Mouse (Mus musculus) left cerebral cortex, postnatal 10 days (tissue): ENCODE data around the gene Foxk1. TPM values are rescaled to one million over a fixed set of nuclear protein-coding genes. Genes with fewer than 3 reads are reported as not detected.

Experiments
- DNase-seq, 2 experiments: peaks; one replicate each; pipeline ENCODE4 v3.0.0; 2021 to 2022; ENCODE audit warnings: low spot score in 2 of 2, mixed read lengths in 1 of 2; ENCODE audit errors: extremely low spot score in 1 of 2
- intact Hi-C: fragments of 180-260 bp; cut with DNase I; formaldehyde crosslinking; loops from one replicate; pipeline ENCODE4 v1.15.1; 2025
- total RNA-seq, 2 experiments: library from RNA; stranded (reverse); gene quantifications; 2 replicates each; pipeline ENCODE4 v1.2.3; 2021

Gene Foxk1
- total RNA-seq, 2 experiments from 2014 or later = 38.2 to 40.0 TPM

DNA sequence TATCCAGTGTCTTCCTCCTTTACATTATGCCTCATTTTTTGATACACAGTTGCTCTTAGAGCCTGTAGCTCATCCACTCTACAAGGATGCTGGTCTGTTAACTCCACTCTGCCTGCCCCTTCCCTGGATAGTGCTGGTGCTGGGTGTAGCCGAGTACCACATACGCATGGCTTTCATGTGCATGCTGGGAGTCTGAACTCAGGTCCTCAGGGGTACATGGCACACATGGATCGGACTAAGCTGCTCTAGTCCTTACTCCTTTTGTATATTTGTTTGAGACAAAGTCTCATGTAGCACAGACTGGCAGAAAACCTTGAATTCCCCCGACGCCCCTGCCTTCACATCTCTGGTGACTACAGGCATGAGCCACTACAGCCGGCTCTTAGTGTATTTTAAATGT, 15.0 kb upstream of the Foxk1 start:
- DNase-seq = no peak
- intact Hi-C loops = no loop called here

DNA sequence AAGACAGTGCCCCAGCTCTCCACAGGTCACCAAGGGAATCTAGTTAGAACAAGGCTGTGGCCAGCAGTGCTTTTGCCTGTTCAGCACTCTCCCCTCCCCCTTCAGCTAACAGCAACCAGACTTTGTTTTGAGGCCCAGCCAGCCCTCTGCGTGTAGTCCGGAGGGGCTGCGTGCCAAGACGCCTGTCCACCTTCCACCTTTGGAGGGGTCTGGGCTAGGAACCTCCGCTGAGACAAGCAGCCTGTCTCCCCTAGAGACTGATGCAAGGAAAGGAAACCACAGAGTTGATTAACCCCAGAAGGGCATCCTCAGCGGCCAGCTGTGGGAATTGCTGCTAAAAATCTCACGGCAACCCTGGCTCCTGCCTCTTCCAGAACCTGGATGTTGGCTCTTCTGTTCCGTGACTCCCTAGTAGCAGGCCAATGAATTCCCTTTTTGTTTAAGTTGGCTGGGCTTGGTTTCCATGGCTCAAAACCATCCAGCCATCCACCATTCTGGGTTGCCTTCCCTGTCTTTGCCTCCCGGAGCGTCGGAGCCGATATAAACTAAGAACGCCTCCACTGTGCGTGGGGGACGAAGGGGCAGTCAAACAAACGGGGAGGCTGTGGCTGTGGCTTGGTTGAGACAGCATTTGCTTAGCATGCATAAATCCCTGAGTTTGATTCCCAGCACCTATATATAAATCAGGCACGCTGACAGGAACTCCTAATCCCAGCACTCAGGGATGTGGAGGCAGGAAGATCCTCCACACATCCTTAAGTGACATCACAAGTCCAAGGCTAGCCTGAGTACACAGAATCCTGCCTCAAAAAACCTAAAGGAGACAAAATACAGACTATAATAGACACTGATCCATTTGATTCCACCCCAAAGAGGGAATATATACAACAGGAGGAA, 14.3 kb upstream of the Foxk1 start:
- intact Hi-C loops = no loop called here
- peak in 1 of 2 experiments; percentile 85 for DNase-seq

DNA sequence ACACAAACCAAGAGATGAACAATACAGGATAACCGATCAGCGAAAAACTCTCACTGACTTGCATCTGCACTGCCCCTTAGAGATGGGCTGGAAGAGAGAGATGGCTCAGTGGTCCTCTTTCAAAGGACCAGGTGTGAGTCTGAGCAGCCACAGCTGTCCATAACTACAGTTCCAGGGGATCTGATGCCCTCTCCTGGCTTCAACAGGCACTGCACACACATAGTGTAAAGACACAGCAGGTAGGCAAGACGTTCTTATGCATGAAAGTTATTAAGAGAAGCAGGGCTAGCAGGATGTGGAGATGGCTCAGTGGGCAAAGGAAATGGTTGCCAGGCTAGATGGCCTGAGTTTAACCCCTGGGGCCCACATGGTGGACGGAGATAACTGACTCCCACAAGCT, 13.6 kb upstream of the Foxk1 start:
- DNase-seq = no peak
- intact Hi-C loops = no loop called here

DNA sequence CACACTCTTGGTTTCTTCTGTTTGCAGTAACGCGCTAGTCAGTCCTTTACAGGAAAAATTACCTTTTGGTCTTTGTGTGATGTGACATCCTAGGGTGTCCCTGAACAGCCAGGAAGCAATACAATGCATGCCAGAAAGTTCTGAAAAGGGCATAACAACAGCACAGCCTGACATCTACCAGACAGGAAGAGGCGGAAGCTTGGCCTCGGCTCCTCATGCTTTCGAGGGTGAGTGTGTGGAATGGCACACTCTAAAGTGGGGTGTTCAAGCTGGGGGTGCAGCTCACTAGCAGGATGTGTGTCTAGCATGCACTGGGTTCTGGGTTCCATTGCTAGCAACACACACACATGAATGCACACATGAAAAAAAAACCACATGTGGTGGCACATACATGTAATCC, 9.6 kb upstream of the Foxk1 start:
- intact Hi-C loops = no loop called here
- DNase-seq = no peak

DNA sequence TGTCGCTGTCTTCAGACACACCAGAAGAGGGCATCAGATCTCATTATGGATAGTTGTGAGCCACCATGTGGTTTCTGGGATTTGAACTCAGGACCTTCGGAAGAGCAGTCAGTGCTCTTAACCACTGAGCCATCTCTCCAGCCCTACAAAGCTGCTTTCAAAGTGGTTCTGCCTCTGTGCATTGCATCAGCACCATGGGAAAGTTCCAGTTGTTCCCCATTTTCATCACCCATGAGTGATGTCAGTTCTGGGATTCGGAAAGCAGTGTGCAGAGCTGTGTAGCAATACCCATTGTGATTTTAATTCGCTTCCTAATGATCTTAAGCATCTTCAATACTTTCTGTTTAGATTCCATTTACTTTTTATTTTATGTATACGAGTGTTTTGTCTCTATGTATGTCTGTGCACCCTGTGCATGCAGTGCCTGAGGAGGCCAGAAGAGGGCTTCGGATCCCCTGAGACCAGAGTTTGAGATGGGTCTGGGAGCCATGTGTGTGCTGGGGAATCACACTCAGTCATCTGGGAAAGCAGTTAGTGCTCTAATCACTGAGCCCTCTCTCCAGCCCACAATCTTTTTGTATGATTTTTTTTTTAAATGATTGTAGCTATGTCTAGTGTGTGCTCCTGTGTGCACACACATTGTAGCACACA, 6.6 kb upstream of the Foxk1 start:
- intact Hi-C loops = no loop called here

DNA sequence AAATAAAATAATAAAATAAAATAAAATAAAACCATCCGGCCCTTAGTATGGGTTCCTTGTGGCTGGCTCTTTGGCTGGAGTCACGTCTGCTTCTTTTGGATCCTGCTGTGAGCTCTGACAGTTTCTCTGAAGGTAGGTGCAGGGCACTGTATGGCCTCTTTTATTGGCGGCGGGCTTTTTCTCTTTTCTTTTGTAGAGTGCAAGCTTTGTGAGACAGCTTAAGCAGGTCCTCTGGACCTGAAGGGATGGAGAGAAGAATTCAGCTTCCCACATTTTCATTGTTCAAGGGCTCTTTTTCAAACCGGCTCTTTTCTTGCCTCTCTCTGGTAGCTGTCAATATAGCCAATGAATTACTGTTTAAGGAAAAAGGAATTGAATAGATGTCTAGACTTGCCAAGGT, 5.4 kb upstream of the Foxk1 start:
- intact Hi-C loops = no loop called here

More for the DNA sequence above, 6.6 kb upstream of the Foxk1 start:
- no peak for DNase-seq

DNA sequence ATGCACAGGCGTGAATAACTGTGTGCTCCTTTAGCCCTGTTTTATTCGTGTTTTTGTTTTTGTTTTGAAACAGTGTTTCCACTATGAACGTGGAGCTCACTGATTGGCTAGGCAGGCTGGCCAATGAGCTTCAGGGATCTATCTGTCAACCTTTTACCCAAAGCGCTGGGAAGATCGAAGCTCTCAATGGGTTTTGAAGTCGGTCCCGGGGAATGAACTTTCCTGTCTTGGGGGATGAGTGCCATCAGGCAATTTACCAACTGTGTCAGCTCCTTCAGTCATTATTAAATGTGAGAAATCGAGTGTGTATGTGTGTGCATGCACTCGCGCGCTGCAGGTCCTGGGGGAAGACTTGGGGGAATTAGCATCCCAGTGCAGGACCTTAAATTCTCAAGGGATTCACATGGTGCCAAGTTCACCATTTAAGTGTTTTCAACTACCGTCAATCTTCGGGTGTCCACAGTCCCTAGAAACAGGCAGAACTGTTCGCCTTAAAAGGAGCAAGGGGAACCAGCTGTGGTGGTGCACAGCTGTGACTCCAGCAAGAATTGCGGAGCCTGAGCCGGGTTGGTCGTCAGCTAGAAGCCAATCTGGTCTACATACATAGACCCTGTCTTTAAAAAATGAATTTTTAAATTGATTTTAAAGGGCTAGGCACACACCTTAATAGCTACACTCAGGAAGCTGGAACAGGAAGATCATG, 965 bp upstream of the Foxk1 start:
- no peak for DNase-seq
- intact Hi-C loops = loop anchor here (5.0 kb wide), 1 partner anchor 47 kb away; no protein-coding TSS in a partner anchor

More for the DNA sequence above, 5.4 kb upstream of the Foxk1 start:
- no peak for DNase-seq

DNA sequence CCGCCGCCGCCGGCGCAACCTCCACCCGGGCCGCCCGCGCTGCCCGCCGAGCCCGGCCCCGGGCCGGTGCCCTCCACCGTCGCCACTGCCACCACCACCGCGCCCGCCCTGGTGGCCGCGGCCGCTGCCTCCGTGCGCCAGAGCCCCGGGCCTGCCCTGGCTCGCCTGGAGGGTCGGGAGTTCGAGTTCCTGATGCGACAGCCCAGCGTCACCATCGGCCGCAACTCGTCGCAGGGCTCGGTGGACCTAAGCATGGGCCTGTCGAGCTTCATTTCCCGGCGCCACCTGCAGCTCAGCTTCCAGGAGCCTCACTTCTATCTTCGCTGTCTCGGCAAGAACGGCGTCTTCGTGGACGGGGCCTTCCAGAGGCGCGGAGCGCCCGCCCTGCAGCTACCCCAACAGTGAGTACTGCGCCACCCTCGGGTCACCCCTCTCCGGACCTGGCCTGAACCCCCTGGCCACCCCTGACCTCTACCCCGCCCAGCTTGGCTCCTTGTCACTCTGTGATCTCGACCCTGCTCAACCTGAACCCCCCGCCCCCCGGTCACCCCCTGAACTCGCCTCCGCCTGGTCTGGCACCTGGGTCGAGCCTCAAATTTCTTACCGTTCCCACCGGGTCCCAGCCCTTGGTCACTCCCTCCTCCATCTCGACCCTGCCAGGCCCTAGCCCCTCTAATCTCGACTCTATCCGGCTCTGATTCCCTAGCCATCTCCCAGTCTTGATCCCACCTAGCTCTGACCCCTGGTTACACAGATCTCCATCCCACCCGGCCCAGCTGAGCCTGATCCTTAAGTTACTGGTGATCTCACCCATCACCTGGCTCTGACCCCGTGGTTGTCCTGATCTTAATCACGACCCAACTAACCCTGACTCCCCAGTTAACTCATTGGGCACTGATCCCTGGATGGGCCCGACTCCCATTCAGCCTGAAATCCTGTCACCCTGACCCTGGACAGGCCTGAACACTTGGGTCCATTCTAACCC, 636 bp downstream of the Foxk1 start:
- DNase-seq = peak in 1 of 2 experiments; percentile 70
- intact Hi-C loops = loop anchor here (2.0 to 5.0 kb wide), 2 partner anchors 35 to 45 kb away; no protein-coding TSS in a partner anchor

DNA sequence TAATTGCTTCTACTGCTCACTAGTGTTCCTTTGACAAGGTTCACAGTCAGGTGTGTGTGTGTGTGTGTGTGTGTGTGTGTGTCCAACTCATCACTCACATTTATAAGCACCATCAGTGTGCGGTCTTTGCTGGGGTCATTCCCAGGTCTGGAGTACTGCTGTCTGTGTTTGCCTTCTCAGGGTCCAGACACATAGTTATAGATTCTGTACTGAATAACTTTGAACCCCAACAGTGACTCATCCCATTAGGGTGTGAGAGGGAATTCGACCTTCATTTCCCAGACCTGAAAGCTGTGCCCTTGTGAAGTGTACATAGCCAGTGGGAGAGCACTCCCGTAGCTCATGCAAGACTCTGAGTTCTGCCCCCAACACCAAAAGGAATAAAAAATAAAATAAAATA, 2.4 kb downstream of the Foxk1 start:
- DNase-seq = no peak
- intact Hi-C loops = loop anchor here (2.0 to 5.0 kb wide), 2 partner anchors 37 to 44 kb away; no protein-coding TSS in a partner anchor

DNA sequence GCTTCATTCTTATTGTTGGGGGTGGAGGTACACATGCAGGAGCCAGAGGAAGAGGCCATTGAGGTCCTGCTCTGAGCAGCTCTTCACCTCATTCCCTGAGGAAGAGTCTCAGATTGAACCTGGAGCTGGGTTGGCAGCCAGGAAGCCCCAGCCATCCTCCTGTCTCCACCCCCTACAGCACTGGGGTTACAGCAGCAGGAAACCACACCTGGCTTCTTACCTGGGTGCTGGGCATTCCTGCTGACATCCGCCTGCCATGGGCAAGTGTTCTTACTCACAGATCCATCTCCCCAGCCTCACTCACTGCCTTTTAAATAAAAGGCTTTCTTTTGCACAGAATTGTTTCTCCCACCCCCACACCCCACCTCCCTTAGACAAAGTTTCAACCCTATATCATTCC, 3.0 kb downstream of the Foxk1 start:
- intact Hi-C loops = loop anchor here (5.0 kb wide), 1 partner anchor 43 kb away; no protein-coding TSS in a partner anchor
- DNase-seq = no peak

DNA sequence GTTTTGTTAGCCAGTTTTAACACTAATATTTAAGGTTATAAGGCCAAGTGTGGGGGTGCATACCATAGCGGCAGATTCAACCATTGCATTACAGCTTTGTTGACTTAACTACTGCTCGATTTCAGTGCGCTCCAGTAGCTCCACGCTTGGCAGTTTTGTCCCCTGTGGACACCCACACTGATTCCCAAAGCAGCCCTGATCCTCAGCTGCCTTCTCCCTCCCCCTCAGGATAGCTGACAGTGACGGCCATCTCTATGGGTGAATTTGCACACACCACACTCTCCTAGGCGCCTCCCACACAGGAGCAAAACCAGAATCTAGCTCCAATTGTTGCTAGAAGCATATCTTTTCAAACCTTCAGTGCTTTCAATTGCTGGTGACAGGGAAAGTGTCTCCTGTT, 4.1 kb downstream of the Foxk1 start:
- peak in 1 of 2 experiments; percentile 46 for DNase-seq
- intact Hi-C loops = no loop called here

DNA sequence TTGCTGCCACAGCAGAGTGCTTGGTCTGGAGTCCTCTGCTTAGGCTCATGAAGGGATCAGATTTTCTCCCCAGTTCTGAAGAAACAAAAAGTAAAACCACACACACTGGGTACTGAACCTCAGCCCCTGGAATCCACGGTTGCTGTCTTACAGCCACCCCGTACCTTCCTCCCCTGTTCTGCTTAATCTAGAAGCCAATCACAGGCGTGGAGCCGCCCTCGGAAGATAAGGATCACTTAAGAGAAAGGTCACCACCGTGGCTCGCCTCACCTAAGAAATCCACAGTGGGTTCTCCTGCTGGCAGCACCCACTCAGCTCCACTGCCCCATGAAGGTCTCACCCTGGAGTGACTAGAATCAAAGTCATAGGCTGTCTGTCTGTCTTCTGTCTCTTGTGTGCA, 5.1 kb downstream of the Foxk1 start:
- no peak for DNase-seq
- intact Hi-C loops = no loop called here

DNA sequence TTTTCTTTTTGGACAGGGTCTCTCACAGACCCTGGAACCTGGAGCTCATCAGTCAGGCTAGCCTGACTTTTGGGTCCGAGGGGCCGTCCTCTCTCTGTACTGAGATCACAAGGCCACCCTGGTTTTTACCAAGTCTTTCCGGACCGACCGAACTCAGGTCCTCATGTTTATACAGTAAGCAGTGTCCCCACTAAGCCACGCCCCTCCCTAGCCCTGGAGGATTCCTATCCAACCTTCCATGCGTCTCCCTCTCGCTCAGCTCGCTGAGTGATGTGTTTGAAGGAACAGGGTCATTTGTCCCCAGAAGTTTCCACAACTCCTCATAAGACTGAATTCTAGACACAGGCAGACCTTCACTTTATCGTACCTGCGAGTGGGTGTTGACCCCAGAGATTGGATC, 5.6 kb downstream of the Foxk1 start:
- no peak for DNase-seq
- intact Hi-C loops = no loop called here

DNA sequence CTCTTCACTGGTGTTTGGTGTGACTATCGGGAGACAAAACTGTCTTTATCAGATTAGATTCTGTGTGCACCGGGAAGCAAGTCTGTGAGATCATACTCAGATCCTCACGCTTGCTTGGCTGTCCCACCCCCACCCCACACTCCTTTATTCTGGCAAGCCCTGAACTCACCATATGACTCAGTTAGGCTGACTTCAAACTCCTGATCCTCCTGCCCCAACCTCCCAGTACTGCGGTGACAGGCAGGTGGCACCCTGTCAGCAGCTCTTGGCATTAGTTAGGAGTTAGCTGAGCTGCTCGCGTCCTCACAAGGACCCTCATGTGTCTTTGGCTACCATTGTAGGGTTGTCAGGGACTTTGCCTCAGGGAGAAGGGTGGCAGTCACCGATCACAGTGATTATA, 6.1 kb downstream of the Foxk1 start:
- DNase-seq = no peak
- intact Hi-C loops = no loop called here

DNA sequence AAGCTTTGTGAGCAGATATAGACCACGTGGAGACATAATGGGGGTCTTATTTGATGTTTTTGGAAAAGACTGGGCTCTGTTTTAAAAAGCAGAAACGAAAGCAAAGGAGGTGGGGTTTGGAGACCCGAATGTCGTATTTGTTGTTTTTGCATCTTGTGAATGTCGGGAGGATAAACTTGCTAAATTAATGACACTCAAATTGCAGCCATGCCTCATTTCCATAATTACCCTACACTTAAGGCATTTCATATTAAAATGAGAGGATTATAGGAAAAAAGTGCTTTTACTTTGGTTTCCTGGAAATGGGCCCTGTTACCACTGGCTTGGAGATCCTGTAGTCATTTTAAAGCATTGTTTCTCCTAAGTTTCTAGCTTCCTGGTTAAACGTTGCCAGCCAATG, 7.9 kb downstream of the Foxk1 start:
- intact Hi-C loops = no loop called here
- DNase-seq = no peak

DNA sequence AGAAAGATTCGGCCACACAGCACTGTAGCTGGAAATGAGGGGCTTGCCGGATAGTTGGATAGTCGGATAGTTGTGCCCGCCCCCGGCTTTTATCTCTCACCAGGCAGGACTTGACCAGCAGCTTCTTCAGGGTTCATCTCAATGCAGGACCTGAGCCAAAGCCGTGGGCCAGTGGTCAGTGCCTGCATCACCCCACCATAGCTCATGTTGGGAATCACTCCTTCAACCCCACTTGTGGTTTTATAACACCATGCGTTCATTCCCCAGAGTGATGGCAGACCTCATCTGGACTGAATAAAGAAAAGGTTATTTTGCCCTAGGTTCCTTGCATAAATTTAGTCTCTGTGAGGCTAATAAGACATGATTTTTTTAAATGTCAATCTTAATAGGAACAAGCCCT, 9.1 kb downstream of the Foxk1 start:
- no peak for DNase-seq
- intact Hi-C loops = no loop called here

DNA sequence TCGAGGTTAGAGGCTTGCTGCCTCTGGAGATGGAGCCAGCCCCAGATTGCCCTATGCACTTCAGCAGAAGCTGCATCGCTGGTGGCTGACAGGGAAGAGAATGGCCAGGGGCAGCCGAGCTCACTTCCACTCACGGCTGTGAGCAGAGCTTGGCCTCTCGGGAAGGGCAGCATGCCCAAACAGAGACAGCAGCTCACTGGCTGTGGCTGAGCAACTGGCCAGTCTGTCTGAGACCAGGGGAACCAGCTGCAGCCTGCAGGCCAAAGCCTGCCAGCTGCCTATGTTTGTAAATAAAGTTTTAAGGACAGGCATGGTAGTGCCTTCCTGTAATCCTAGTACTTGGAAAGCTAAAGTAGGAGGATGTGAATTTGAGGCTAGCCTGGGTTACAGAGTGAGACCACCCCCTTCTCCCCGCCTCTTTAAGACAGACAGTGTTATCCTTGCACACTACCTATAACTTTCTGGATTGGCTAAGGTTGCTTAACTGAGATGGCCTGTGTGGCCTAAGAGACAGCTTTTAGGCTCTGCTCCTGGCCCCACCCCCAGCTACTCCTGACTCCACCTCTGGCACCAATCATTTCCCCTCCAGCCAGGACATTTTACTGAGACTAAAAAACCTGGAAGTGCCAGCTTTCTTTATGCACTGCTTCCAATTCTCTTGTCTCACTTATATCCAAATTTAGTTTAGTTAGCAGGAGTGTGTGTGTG, 11.5 kb downstream of the Foxk1 start:
- DNase-seq = no peak
- intact Hi-C loops = no loop called here
